Comparison of ENCODE assay signal across 9 mouse cellular contexts in genomic region chr11:4440978-4441377, GRCm38 (mm10). TPM values are rescaled to one million over a fixed set of nuclear protein-coding genes. Genes with fewer than 3 reads are reported as not detected.
A peak's percentile ranks its signal among the peaks of the same experiment; 100 is the strongest.
DNase-seq lines count a peak whose midpoint lies in the region; ATAC-seq lines count a peak whose summit lies in the region.
"Had no signal": no experiment of that assay in that cellular context is flagged by ENCODE, and none has a peak within 500 bp of the region (broad histone marks: within the 10 kb centered on the region; RNA-seq: fewer than 3 reads in every experiment).

Gene Hormad2, minus strand, starts transcription at chr11:4441105.

- no peaks in the 10 kb centered on the region for H3K9me3 ChIP-seq in liver, embryonic 11.5 days (ENCODE audit: control insufficient read depth, low read length)

- H3K4me1 ChIP-seq in liver, embryonic 11.5 days (replicated peaks; ENCODE audit: control insufficient read depth, insufficient read depth, low read length): no peaks in the 10 kb centered on the region

- H3K36me3 ChIP-seq in liver, embryonic 11.5 days (ENCODE audit: control insufficient read depth, insufficient read depth, low read length): no peaks in the 10 kb centered on the region

- peak within 1 kb of the TSS; percentile 50 for H3K4me2 ChIP-seq in liver, embryonic 11.5 days

- peak; percentile 7 to 9 for DNase-seq in kidney, adult 8-10 months
- no peak for DNase-seq in kidney, adult 18-20 months
- peak; percentile 26 for DNase-seq in embryo, embryonic 10.5 days (ENCODE audit: low spot score)
- DNase-seq in liver, embryonic 11.5 days (ENCODE audit: low spot score): no peak
- DNase-seq in thymus, postnatal 10 days (ENCODE audit: low spot score in 2 of 2): peak; percentile 20 to 35
- no peak for DNase-seq in gastrocnemius, adult 18-20 months (ENCODE audit: low spot score)
- DNase-seq in ovary, postnatal 14 days (ENCODE audit: low spot score): no peak
- no peak for DNase-seq in cerebellum, postnatal 4 days (ENCODE audit: low spot score in 2 of 2)

- H3K9ac ChIP-seq in liver, embryonic 11.5 days (ENCODE audit: low read depth, low read length): no peak within 1 kb of the TSS

- WGBS in liver, embryonic 11.5 days: 43% methylated on average over 19 of the region's 19 CpGs

- ATAC-seq in liver, embryonic 11.5 days (replicated peaks; ENCODE audit: low FRiP score): peak; percentile 77

- peak within 1 kb of the TSS; percentile 21 for H3K4me3 ChIP-seq in liver, embryonic 11.5 days (ENCODE audit: low read depth, low read length)

- H3K27ac ChIP-seq in liver, embryonic 11.5 days (ENCODE audit: low read depth, low read length): no peak within 1 kb of the TSS

- no peaks in the 10 kb centered on the region for H3K27me3 ChIP-seq in liver, embryonic 11.5 days (replicated peaks; ENCODE audit: control insufficient read depth, insufficient read depth, low read length)

RNA-seq across cellular contexts. Expression of gene Hormad2, which starts in this region (rescaled TPM):
- 1.4 and 1.9 TPM in 2 replicates for polyA plus RNA-seq in liver, embryonic 11.5 days (2014; fragmentation: Nextera tagmentation; extraction: Ambion mirVana)
- total RNA-seq in gastrocnemius, adult 18-20 months (2021): not detected
- total RNA-seq: left cerebral cortex, postnatal 36 days had no signal

Comparison
In these comparisons a context has a peak if more than half of its experiments do, and no peak if none do; other contexts are left out.
1. DNase-seq: peak in kidney, adult 8-10 months (2 of 2), embryo, embryonic 10.5 days (single experiment) and thymus, postnatal 10 days (2 of 2); none in kidney, adult 18-20 months (single experiment), liver, embryonic 11.5 days (single experiment), gastrocnemius, adult 18-20 months (single experiment), ovary, postnatal 14 days (single experiment) and cerebellum, postnatal 4 days (0 of 2).